Mouse (Mus musculus) frontal cortex, postnatal 10 days (tissue): ENCODE measurements around the gene Ggact.

Experiments used
- DNase-seq, 2 experiments: peaks; one replicate each; pipeline ENCODE4 v3.0.0; 2022; ENCODE audit warnings: low spot score in 2 of 2, mixed read lengths in 1 of 2

The Ggact gene

GRCm38 (mm10) chr14:122867531-122868285 is 45.8 kb downstream of the Ggact start:
- DNase-seq: no peak

DNA sequence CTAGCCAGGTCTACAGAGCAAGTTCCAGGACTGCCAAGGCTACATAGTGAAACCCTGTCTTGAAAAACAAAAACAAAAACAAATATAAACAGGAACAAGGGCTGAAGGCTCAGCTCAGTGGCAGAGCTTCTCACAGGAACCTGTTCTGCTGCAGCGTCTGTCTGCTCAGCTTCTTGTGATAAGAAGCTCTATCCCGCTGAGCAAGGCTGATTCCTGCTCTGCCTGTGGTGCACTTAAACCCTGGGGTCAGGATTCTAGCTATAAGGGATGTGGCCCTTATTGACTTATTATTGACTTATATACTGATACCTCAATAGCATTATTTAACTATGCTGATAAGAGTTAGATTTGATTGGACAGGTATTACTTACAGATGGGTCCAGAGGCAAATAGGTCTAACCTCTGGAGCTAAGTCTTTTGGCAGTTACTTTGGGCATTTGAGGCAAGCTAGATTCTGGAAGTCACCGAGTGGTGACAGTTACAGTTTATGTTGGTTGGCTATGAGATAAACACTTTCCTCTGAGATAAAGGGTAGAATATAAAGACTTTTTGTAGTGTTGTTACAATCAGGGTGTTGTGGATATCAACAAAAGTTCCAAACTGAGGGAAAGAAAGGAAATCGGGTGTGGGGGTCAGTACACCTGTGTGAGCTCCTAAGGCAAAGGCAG is 48.0 kb downstream of the Ggact start:
- DNase-seq: no peak

DNA sequence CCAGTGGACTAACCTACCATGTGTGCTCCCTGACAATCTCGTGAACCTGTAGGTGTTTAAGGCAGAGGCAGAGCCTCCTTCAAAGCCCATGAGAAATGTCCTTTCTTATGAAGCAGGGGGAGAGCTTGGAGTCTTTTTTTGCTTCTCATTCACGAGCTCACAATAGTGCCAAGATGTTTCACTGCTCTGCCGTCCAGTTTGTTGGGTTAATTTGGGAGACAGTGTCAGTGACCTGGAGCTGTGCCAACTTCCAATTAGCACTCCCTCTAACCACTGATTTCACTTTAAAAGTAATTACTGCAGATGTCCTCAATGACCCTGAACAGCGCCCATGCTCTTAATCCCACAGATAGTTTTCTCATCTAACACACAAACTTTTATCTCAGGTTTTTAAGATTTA is 50.9 kb downstream of the Ggact start:
- DNase-seq: peak in 1 of 2 experiments; percentile 32

GRCm38 (mm10) chr14:122859792-122860191 is 53.8 kb downstream of the Ggact start:
- DNase-seq: no peak

- DNase-seq: no peak
These were observed 61.0 kb downstream of the Ggact start for GRCm38 (mm10) chr14:122852506-122853057.

- no peak for DNase-seq
These were observed 76.5 kb downstream of the Ggact start for GRCm38 (mm10) chr14:122837018-122837417.

GRCm38 (mm10) chr14:122836221-122836620 is 77.3 kb downstream of the Ggact start:
- no peak for DNase-seq

GRCm38 (mm10) chr14:122835487-122836190 is 77.9 kb downstream of the Ggact start:
- no peak for DNase-seq

GRCm38 (mm10) chr14:122834753-122835152 is 78.8 kb downstream of the Ggact start:
- no peak for DNase-seq

DNA sequence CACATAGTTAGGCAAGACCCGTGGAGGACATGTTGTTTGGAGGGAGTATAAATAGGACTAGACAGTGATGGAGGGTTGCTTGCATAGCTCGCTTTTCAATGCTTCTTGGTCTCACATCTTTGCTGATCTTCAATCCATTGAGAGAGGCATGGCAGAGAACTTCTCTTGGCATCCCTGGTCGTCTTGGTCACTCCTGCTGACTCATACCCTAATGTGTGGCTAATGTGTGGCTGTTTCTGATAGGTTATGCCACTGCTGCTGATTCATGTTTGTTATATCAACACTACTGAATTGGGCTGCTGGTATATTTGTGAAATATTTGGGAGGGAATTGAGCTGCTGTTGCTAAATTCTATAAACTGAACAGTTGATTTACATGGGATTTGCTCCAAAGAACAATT is 79.9 kb downstream of the Ggact start:
- no peak for DNase-seq

DNA sequence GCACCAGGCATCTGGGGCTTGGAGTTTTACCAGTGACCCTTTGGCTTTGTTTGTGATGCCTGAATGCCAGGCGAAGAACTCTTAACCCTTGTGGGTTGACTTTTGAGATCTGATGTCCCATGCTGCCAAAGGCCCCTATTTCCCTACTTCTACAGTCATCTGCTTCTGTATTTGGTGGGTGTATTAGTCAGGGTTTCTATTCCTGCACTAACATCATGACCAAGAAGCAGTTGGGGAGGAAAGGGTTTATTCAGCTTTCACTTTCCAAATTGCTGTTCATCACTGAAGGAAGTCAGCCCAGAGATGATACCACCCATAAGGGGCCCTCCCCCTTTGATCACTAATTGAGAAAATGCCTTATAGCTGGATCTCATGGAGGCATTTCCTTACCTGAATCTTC is 83.1 kb downstream of the Ggact start:
- DNase-seq: no peak

- DNase-seq: no peak
These were observed 88.1 kb downstream of the Ggact start for GRCm38 (mm10) chr14:122825464-122825863.

GRCm38 (mm10) chr14:122823791-122824190 is 89.8 kb downstream of the Ggact start:
- no peak for DNase-seq

DNA sequence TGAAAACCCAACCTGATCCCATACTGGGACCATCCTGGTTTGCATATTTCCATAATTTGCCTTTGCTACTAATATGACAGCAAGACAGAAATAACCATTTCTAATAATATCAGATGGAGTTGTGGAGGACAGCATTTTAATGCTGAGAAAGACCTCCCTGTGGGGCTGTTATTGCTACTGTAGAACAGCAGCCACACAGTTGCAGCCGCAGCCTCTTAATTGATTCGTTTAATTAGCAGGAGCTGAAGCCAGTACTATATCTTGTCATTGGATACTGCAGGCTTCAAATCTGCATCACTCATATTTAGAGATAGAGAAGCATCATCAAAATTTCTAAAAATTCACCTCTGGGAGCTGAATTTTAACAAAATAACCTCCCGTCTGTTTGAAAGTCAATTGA is 92.6 kb downstream of the Ggact start:
- no peak for DNase-seq

GRCm38 (mm10) chr14:122800296-122800695 is 113.3 kb downstream of the Ggact start:
- DNase-seq: no peak

DNA sequence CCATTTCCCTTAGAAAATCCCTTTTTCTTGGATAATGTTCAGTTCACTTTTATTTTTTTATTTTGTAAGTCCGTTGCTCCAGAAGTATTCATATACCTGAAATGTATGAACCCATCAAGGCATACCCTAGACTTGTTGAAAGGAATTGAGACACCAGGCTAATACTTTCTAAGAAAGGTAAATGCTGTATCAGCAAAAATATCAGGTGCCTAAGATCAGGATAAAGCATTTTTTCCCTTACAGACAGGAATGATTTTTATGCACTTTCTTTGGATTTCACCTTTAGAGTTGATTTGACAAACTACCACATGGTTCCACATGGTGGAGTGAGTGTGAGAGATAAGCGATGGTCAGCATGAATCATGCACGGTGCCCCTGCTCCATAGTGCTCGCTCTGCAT is 120.2 kb downstream of the Ggact start:
- no peak for DNase-seq

GRCm38 (mm10) chr14:122790111-122790510 is 123.4 kb downstream of the Ggact start:
- DNase-seq: no peak

- DNase-seq: no peak
These were observed 125.4 kb downstream of the Ggact start for GRCm38 (mm10) chr14:122788199-122788598.

- DNase-seq: no peak
These were observed 128.9 kb downstream of the Ggact start for GRCm38 (mm10) chr14:122784701-122785100.

- DNase-seq: no peak
These were observed 147.1 kb downstream of the Ggact start for GRCm38 (mm10) chr14:122766448-122766847.
